Mouse (Mus musculus): ENCODE measurements at regions not wholly inside any gene's neighbourhood (a gene's known extent, or its start where the extent isn't known, plus 50 kb on each side); places are given as distances from the start of the nearest gene placed in this dataset.

GRCm38 (mm10) chr10:125885796-125886195 lies 80.2 kb upstream of the Lrig3 start:
- no peak for TF ChIP-seq CTCF (IDR thresholded peaks at IDR 0.05; ENCODE audit: borderline replicate concordance, insufficient read depth, low read length)
- no peak for TF ChIP-seq POLR2A (IDR thresholded peaks at IDR 0.05; ENCODE audit: low read depth, low read length)

All from embryonic fibroblast, embryonic 13.5 days (primary cell).